Mouse (Mus musculus): Measurements from ENCODE around the gene Lamtor4. TPM values are rescaled to one million over a fixed set of nuclear protein-coding genes. Genes with fewer than 3 reads are reported as not detected.
"Not testable (repeated sequence)": the region's sequence is repeated elsewhere in the genome, so short reads cannot be mapped to it uniquely, and the experiment has no call there.

Lamtor4 gene
- total RNA-seq (2014; rRNA removed) (57.2 and 91.8 TPM in 2 replicates), polyA plus RNA-seq (2015; fragmentation: Nextera tagmentation; extraction: Ambion mirVana) (90.9 and 112 TPM in 2 replicates)

DNA sequence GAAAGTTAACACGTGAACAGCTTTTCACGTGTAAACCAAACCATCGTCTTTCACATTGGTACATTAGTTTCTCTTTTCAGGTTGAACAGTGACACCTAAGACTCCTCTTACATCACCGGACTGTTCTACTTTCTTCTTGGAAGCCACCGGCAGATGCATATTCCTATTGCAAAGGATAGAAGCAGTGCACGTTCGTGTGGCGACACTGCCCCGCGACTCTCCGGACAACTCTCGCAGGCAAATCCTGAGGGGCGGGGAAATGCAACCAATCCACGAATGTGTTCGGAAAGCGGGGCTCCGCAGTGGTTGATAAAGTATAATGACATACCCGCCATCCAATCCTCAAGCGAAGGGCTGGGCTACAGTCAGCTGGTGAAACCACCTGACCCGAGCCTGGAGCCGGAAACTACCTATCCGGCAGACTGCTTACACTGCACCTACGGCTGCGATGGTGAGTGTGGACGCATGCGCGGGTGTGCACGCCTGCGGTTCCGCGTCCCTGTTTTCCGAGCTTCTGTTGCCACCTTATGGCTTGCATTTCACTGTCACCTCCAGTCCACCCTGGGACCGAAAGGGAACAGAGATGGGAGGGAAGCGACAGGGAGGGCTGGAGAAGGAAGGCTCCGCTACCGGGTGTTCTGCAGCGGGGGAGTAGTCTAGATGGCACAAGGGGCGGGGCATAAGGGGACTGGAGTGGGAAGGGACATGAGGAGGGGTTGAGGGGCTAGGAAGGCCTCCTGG, at the start of gene Lamtor4:
TSS of gene Lamtor4 (plus strand) at position 130 of the 741 bp plus-strand sequence.
- peak within 1 kb of the TSS; percentile 80 for H3K9ac ChIP-seq
- H3K27ac ChIP-seq (ENCODE audit: low read depth, low read length) = peak within 1 kb of the TSS; percentile 88
- H3K27me3 ChIP-seq (ENCODE audit: insufficient read depth, low read length) = no peaks in the 10 kb centered on the region
- peaks cover 22% of the 10 kb centered on the region for H3K36me3 ChIP-seq (ENCODE audit: insufficient read depth)
- H3K4me1 ChIP-seq (ENCODE audit: insufficient read depth) = peaks cover 5% of the 10 kb centered on the region
- peak; percentile 51 for TF ChIP-seq CTCF (IDR thresholded peaks at IDR 0.05; ENCODE audit: low read depth)
- H3K9me3 ChIP-seq (ENCODE audit: low read length) = no peaks in the 10 kb centered on the region
- under 1% methylated on average over 38 of the region's 38 CpGs for WGBS
- peak; percentile 96 for DNase-seq
- peak; percentile 100 for ATAC-seq
- peak within 1 kb of the TSS; percentile 75 for H3K4me2 ChIP-seq (ENCODE audit: low read depth)
- peak within 1 kb of the TSS; percentile 69 for H3K4me3 ChIP-seq (ENCODE audit: low read depth, low read length)

DNA sequence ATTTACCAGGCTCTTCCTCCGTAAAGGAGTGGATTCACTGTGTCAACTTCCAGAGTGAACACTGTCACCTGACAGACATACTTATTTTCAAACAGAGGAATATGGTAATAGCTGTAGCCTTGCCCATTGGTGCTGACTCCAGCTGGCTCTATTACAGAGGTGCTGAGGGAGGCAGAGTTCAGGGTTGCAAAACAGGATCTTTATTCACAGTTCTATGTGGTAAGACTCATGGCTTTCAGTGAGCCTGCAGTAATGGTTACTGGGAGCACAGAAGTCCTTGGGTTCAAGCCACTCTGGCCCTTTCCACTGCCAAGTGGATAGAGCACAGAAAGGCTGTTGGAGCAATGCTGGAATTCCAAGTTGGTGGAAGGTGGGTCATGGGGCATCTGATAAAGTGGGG, 48.0 kb upstream of the Lamtor4 start:
- no peaks in the 10 kb centered on the region for H3K9me3 ChIP-seq (ENCODE audit: low read length)
- H3K4me3 ChIP-seq (ENCODE audit: low read depth, low read length) = no peak overlapping the region
- 83% methylated on average over 1 of the region's 1 CpGs for WGBS
- no peaks in the 10 kb centered on the region for H3K4me1 ChIP-seq (ENCODE audit: insufficient read depth)
- H3K27me3 ChIP-seq (ENCODE audit: insufficient read depth, low read length) = no peaks in the 10 kb centered on the region
- H3K4me2 ChIP-seq (ENCODE audit: low read depth) = no peak overlapping the region
- no peak for TF ChIP-seq CTCF (IDR thresholded peaks at IDR 0.05; ENCODE audit: low read depth)
- ATAC-seq (no peak), DNase-seq (no peak)
- H3K36me3 ChIP-seq (ENCODE audit: insufficient read depth) = no peaks in the 10 kb centered on the region
- H3K9ac ChIP-seq = no peak overlapping the region
- no peak overlapping the region for H3K27ac ChIP-seq (ENCODE audit: low read depth, low read length)

DNA sequence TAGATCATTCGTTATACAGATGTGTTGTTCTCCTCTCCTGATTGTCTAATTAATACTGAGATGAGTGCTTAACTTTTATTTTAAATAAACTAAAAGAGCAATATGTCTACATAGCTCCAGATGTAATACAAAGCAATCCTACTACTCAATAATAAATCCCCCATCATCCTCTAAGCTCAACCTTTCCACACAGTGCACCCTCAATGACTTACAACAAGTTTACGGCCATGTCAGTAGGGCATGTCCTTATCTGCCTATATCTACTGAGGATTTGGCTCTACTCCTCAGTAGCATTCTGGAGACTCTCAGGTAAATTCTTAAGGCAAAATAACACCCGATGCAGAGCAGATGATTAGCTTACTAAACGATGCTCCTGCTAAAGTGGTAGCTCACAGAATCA, 47.4 kb upstream of the Lamtor4 start:
- H3K9ac ChIP-seq = no peak overlapping the region
- ATAC-seq = no peak
- H3K36me3 ChIP-seq (ENCODE audit: insufficient read depth) = no peaks in the 10 kb centered on the region
- no peak overlapping the region for H3K4me3 ChIP-seq (ENCODE audit: low read depth, low read length)
- H3K9me3 ChIP-seq (ENCODE audit: low read length) = no peaks in the 10 kb centered on the region
- H3K27me3 ChIP-seq (ENCODE audit: insufficient read depth, low read length) = no peaks in the 10 kb centered on the region
- no peak for TF ChIP-seq CTCF (IDR thresholded peaks at IDR 0.05; ENCODE audit: low read depth)
- no peak for DNase-seq
- no peaks in the 10 kb centered on the region for H3K4me1 ChIP-seq (ENCODE audit: insufficient read depth)
- H3K27ac ChIP-seq (ENCODE audit: low read depth, low read length) = no peak overlapping the region
- 87% methylated on average over 4 of the region's 4 CpGs for WGBS
- H3K4me2 ChIP-seq (ENCODE audit: low read depth) = no peak overlapping the region

GRCm38 (mm10) chr5:138216632-138217031, 38.6 kb upstream of the Lamtor4 start:
- WGBS = 95% methylated on average over 13 of the region's 13 CpGs
- ATAC-seq; H3K27ac ChIP-seq (ENCODE audit: low read depth, low read length): not testable (repeated sequence)

GRCm38 (mm10) chr5:138219864-138220263, 35.4 kb upstream of the Lamtor4 start:
- H3K27me3 ChIP-seq (ENCODE audit: insufficient read depth, low read length) = no peaks in the 10 kb centered on the region
- 63% methylated on average over 2 of the region's 2 CpGs for WGBS
- TF ChIP-seq CTCF (IDR thresholded peaks at IDR 0.05; ENCODE audit: low read depth) = no peak
- no peak overlapping the region for H3K27ac ChIP-seq (ENCODE audit: low read depth, low read length)
- H3K9ac ChIP-seq = no peak overlapping the region
- DNase-seq = no peak
- H3K36me3 ChIP-seq (ENCODE audit: insufficient read depth) = no peaks in the 10 kb centered on the region
- ATAC-seq = no peak
- H3K9me3 ChIP-seq (ENCODE audit: low read length) = 0 out of 2 replicates have a peak, but pooled peaks cover 2% of the 10 kb centered on the region
- H3K4me2 ChIP-seq (ENCODE audit: low read depth) = no peak overlapping the region
- H3K4me3 ChIP-seq (ENCODE audit: low read depth, low read length) = no peak overlapping the region
- no peaks in the 10 kb centered on the region for H3K4me1 ChIP-seq (ENCODE audit: insufficient read depth)

More at GRCm38 (mm10) chr5:138216632-138217031, 38.6 kb upstream of the Lamtor4 start:
- not testable (repeated sequence) for H3K36me3 ChIP-seq (ENCODE audit: insufficient read depth); H3K27me3 ChIP-seq (ENCODE audit: insufficient read depth, low read length); H3K4me1 ChIP-seq (ENCODE audit: insufficient read depth); H3K9ac ChIP-seq; DNase-seq; H3K4me3 ChIP-seq (ENCODE audit: low read depth, low read length); H3K4me2 ChIP-seq (ENCODE audit: low read depth); H3K9me3 ChIP-seq (ENCODE audit: low read length)

DNA sequence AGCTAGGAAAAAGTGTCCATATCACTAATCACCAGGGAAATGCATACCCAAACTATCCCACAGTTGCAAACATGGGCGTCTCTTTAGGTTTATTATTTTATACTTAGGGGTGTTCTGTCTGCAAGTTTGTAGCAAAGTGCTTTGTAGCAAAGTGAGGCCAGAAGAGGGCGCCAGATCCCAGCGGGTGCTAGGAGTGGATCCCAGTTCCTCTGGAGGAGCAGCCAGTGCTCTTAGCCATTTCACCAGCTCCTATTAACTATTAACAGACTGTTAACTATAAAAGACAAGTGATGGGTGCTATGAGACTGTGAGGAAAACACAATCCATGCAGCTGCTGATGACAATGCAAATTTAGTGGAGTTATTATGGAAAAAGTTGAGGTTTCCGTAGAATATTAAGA, 33.2 kb upstream of the Lamtor4 start:
- no peak overlapping the region for H3K4me3 ChIP-seq (ENCODE audit: low read depth, low read length)
- H3K4me1 ChIP-seq (ENCODE audit: insufficient read depth) = no peaks in the 10 kb centered on the region
- no peaks in the 10 kb centered on the region for H3K36me3 ChIP-seq (ENCODE audit: insufficient read depth)
- H3K9ac ChIP-seq = no peak overlapping the region
- H3K27me3 ChIP-seq (ENCODE audit: insufficient read depth, low read length) = no peaks in the 10 kb centered on the region
- DNase-seq = peak; percentile 78
- H3K27ac ChIP-seq (ENCODE audit: low read depth, low read length) = no peak overlapping the region
- H3K4me2 ChIP-seq (ENCODE audit: low read depth) = no peak overlapping the region
- 0 out of 2 replicates have a peak, but pooled peaks have one; percentile 34 for ATAC-seq
- TF ChIP-seq CTCF (IDR thresholded peaks at IDR 0.05; ENCODE audit: low read depth) = peak; percentile 83
- H3K9me3 ChIP-seq (ENCODE audit: low read length) = 0 out of 2 replicates have a peak, but pooled peaks cover 2% of the 10 kb centered on the region
- 24% methylated on average over 4 of the region's 4 CpGs for WGBS

GRCm38 (mm10) chr5:138223287-138223686, 32.0 kb upstream of the Lamtor4 start:
- Histone ChIP-seq H3K4me1 (ENCODE audit: insufficient read depth) (no peaks in the 10 kb centered on the region), H3K27ac (ENCODE audit: low read depth, low read length) (no peak overlapping the region), H3K9ac (no peak overlapping the region), H3K9me3 (ENCODE audit: low read length) (no peaks in the 10 kb centered on the region), H3K4me2 (ENCODE audit: low read depth) (no peak overlapping the region), H3K4me3 (ENCODE audit: low read depth, low read length) (no peak overlapping the region), H3K36me3 (ENCODE audit: insufficient read depth) (no peaks in the 10 kb centered on the region), H3K27me3 (ENCODE audit: insufficient read depth, low read length) (no peaks in the 10 kb centered on the region)
- no peak for TF ChIP-seq CTCF (IDR thresholded peaks at IDR 0.05; ENCODE audit: low read depth)
- DNase-seq (no peak), ATAC-seq (no peak)
- 56% methylated on average over 3 of the region's 3 CpGs for WGBS
